Mouse (Mus musculus) kidney, embryonic 16.5 days (tissue): ENCODE data around the gene Mier3. TPM values are rescaled to one million over a fixed set of nuclear protein-coding genes. Genes with fewer than 3 reads are reported as not detected.

Experiments
- ATAC-seq: fragments of 200-750 bp; cut with Nextera tagmentation; 2 replicates; pipeline ENCODE4 v1.8.0; 2017; ENCODE audit warnings: moderate TSS enrichment; ENCODE audit not compliant: low FRiP score, low TSS enrichment
- H3K27ac ChIP-seq: fragments of 300-500 bp; sonication (generic); 2 replicates; pipeline ENCODE4 v1.5.1; 2014; ENCODE audit warnings: low read length
- H3K27me3 ChIP-seq: fragments of 300-500 bp; sonication (generic); 2 replicates; pipeline ENCODE4 v1.6.1; 2014; ENCODE audit warnings: low read length, control low read depth, mixed read lengths; ENCODE audit not compliant: insufficient read depth
- H3K36me3 ChIP-seq: fragments of 300-500 bp; sonication (generic); 2 replicates; pipeline ENCODE4 v1.6.1; 2014; ENCODE audit warnings: low read length, control low read depth, mixed read lengths; ENCODE audit not compliant: insufficient read depth
- H3K4me1 ChIP-seq: fragments of 300-500 bp; sonication (generic); 2 replicates; pipeline ENCODE4 v1.6.1; 2014; ENCODE audit warnings: low read length, control low read depth, mixed read lengths; ENCODE audit not compliant: insufficient read depth
- H3K4me2 ChIP-seq: fragments of 300-500 bp; sonication (generic); replicated peaks from 2 replicates; pipeline ENCODE4 v1.6.1; 2014; ENCODE audit warnings: low read depth, low read length
- H3K4me3 ChIP-seq: fragments of 300-500 bp; sonication (generic); 2 replicates; pipeline ENCODE4 v1.5.1; 2014; ENCODE audit warnings: mild to moderate bottlenecking, low read length
- H3K9ac ChIP-seq: fragments of 300-500 bp; sonication (generic); replicated peaks from 2 replicates; pipeline ENCODE4 v1.6.1; 2014; ENCODE audit warnings: low read length
- H3K9me3 ChIP-seq: fragments of 300-500 bp; sonication (generic); 2 replicates; pipeline ENCODE4 v1.6.1; 2016; ENCODE audit warnings: low read length, control low read depth
- WGBS: fragments of 180-500 bp; shearing (Covaris S2); extraction: QIAGEN DNeasy Blood & Tissue Kit; methylation state at CpG from one replicate; pipeline ENCODE4 v1.1.7; 2014; 5-methylcytosine and 5-hydroxymethylcytosine counted together
- polyA plus RNA-seq: library from polyadenylated mRNA; unstranded; fragments of >200 nt; fragmentation: Nextera tagmentation; extraction: Ambion mirVana; gene quantifications from 2 replicates; pipeline ENCODE4 v1.2.1, GENCODE M21; 2015

Mier3 gene
- polyA plus RNA-seq, 1 experiment from 2014 or later: 18.3 TPM

DNA sequence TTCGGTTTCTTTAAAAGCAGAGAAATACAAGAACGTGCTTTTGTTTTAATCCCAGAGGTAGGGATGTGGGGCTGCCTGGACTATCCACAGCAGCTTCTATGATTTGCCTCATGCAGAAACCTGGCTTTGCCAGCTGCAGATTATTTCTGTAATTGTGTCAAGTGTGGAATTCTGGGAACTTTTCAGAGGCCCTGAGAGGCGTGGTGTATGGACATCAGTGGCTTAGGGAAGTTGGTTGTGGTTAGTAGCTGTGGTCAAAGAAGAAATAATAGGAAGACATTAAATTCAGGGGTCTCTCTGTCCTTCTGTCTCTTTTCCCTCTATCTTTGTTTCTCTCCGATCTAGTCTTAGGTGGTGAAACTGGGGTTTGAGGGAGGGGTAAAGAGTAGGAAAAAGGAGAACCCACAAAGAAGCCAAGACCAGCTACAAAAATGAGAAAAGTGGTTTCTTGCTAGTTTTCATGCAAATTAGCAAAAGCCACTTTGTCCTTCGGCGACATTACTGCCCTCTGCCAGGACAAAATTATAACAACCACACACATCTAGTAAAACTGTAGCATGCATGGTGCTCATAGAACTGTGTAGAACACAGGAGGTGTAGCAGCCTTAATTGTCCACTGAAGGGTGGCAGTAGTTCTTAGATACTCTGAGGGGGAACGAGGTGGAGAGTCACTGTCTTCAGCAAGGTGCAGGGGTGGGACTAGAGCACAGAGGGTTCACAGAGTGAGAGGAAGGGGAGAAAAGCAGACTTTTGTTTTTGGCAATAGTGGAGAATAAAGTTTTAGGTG is 60.6 kb downstream of the Mier3 start:
- H3K9ac ChIP-seq: no peak overlapping the region
- peaks cover 4% of the 10 kb centered on the region for H3K9me3 ChIP-seq
- H3K36me3 ChIP-seq: no peaks in the 10 kb centered on the region
- no peak overlapping the region for H3K4me3 ChIP-seq
- no peak overlapping the region for H3K27ac ChIP-seq
- H3K27me3 ChIP-seq: no peaks in the 10 kb centered on the region
- WGBS: 76% methylated on average over 7 of the region's 7 CpGs
- no peaks in the 10 kb centered on the region for H3K4me1 ChIP-seq
- H3K4me2 ChIP-seq: no peak overlapping the region
- no peak for ATAC-seq

DNA sequence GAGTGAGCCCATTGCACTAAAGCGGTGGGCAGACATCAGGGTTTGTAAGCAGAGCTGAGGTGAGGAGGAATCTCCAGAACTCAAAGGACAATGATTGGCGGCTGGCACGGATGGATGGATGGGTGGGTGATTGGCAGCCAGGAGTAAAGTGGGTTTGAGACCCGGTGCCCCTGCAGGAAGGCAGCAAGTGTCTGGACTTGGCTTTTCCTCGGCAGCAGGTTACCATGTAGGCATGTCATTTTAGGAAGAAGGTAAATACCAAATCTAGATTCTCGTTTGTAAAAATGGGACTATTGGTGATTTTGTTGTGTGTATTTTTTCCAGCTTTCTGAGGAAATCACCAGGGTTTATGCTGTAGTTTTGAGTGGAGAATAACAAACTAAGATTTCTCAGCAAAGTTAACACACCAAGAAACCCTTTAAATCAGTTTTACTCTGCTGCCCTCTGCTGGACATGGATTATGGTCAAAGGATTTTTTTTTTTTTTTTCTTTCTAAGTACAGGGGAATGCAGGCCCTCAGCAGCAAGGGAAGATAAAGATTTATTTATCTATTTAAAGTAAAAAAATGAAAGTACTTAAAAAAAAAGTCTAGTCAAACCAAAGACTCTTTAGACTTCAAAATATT is 61.3 kb downstream of the Mier3 start:
- ATAC-seq: no peak

DNA sequence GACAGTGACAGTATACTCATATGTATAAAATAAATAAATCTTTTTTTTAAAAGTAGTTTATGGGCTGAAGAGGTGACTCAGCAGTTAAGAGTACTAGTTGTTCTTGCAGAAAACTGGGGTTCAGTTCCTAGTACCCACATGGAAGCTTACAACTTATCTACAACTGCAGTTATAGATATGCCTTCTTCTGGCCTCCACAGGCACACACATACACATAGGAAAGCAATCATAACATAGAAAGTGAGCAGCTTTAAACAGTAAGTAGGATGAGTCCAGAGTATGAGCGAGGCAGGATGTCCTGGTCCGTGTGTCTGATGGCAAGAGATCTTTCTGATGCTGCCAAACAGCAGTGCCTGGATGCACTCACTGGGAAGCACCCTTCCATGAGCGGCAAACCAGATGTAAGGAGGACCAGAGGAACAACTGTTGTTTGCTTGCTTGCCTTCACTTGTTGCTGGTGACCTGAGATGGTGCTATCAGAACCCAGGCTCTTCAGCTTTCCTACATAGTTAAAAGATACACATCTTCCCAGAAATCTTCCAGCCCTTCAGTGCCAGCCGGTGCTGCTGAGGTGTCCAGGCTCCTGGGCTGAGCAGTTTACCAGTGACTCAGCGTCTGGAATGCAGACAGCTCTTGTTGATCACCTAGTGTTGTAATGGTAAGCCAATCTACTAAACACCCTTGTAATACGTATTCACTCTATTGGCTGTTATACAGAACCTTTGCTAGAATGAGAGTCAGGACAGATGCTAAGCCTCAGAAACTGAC is 63.6 kb downstream of the Mier3 start:
- Histone ChIP-seq H3K9ac (no peak overlapping the region), H3K4me1 (no peaks in the 10 kb centered on the region), H3K4me2 (no peak overlapping the region), H3K9me3 (no peaks in the 10 kb centered on the region), H3K27me3 (no peaks in the 10 kb centered on the region), H3K36me3 (peaks cover 15% of the 10 kb centered on the region), H3K27ac (no peak overlapping the region), H3K4me3 (no peak overlapping the region)
- ATAC-seq: no peak
- 74% methylated on average over 6 of the region's 6 CpGs for WGBS

More for the DNA sequence above, 61.3 kb downstream of the Mier3 start:
- Histone ChIP-seq H3K9ac (no peak overlapping the region), H3K27me3 (no peaks in the 10 kb centered on the region), H3K9me3 (peaks cover 4% of the 10 kb centered on the region), H3K4me2 (no peak overlapping the region), H3K4me1 (no peaks in the 10 kb centered on the region), H3K4me3 (no peak overlapping the region), H3K36me3 (no peaks in the 10 kb centered on the region), H3K27ac (no peak overlapping the region)
- 61% methylated on average over 6 of the region's 6 CpGs for WGBS

DNA sequence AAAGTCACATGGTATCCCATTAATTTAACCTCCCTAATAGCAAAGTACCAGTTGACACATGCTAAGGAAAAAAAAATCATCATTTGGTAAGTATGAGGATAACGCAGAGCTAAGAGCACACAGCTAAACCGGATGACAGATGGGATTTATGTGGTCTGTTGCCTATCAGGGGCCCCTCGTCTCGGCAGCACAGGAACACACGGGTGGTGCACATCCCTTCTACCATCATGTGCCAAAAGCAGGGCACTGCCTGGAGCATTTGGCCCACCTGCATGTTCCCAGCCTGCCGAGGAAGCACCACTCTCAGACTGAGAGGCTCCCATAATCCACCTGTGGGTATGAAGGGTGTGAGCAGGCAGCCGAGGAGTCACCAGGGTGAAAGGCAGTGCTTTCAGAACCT is 64.4 kb downstream of the Mier3 start:
- H3K4me1 ChIP-seq: no peaks in the 10 kb centered on the region
- no peaks in the 10 kb centered on the region for H3K27me3 ChIP-seq
- no peak; the same call in 1 of the 2 replicates for ATAC-seq
- H3K36me3 ChIP-seq: peaks cover 23% of the 10 kb centered on the region
- H3K27ac ChIP-seq: no peak overlapping the region
- H3K9ac ChIP-seq: no peak overlapping the region
- H3K9me3 ChIP-seq: no peaks in the 10 kb centered on the region
- WGBS: 53% methylated on average over 7 of the region's 7 CpGs
- no peak overlapping the region for H3K4me2 ChIP-seq
- H3K4me3 ChIP-seq: no peak overlapping the region

DNA sequence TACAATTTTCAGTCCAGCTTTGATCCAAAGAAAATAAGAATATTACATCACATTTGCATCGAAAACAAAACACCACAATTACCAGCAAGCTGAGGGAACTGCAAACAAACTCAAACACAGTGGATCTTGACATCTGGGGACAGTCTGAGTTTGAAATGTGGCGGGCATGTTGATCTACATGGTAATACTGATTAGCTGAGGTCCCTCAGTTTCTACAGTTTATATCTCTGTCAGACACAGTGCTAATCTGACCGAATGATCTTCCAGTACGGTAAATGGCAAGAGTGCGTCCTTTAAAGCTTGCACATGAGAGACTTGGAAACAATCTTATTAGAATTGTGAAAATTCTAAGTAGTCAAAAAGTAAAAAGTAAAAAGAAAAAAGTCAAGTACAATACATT is 66.1 kb downstream of the Mier3 start:
- no peaks in the 10 kb centered on the region for H3K9me3 ChIP-seq
- H3K9ac ChIP-seq: no peak overlapping the region
- H3K4me1 ChIP-seq: no peaks in the 10 kb centered on the region
- ATAC-seq: no peak
- WGBS: 93% methylated on average over 5 of the region's 5 CpGs
- H3K36me3 ChIP-seq: peaks cover 38% of the 10 kb centered on the region
- H3K4me2 ChIP-seq: no peak overlapping the region
- H3K4me3 ChIP-seq: no peak overlapping the region
- H3K27me3 ChIP-seq: no peaks in the 10 kb centered on the region
- no peak overlapping the region for H3K27ac ChIP-seq

DNA sequence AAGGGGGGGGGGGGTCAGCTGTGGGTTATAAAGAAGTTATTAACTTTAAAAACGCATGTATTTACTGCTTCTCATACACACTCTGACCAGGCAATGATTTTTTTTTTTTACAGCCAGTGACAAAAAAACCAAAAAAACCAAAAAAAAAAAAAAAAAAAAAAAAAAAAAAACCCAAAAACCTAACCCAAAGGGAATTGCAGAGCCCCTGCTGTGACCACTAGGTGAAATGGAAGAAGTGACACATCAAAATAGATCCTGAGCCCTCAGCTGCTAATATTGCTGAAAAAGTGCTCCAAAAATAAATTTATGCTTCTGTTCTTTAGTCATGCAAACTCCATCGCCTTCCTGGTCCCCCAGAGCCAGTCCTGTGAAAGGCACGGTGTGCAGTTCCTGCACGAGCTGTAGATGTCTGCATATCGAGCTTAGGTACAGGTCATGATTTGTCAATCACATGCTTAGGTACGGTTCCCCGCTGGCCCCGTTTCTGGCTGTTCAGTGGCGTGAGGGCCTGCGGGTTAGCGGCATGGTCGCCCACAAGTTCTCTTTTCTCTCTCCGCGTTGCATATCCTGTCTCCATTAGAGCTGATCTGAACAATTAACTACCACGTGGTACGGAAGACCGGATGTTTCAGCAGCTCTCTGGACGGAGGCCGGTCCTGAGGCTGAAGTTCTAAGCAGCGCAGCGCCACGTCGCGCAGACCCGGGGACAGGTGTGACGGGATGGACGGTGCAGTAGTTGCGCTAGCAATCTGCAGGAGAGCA is 67.7 kb downstream of the Mier3 start:
- Histone ChIP-seq H3K36me3 (peaks cover 50% of the 10 kb centered on the region), H3K4me1 (no peaks in the 10 kb centered on the region), H3K9ac (no peak overlapping the region)

DNA sequence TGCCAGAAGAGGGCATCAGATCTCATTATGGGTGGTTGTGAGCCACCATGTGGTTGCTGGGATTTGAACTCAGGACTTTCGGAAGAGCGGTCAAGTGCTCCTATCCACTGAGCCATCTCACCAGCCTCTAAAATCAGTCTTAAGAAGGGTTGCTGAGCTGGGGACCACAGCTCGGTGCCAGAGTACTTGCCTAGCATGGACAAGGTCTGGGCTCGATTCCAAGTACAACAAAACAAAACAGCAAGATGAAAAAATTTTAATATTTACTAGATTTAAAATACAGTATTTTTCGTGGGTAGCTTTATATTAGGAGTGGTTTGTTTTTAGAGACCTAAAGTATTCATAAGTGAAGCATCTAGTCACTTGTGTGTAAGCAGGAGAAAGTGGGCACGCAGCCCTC is 72.5 kb downstream of the Mier3 start:
- no peaks in the 10 kb centered on the region for H3K4me1 ChIP-seq
- 87% methylated on average over 6 of the region's 6 CpGs for WGBS
- H3K27ac ChIP-seq: no peak overlapping the region
- ATAC-seq: no peak
- H3K36me3 ChIP-seq: peaks cover 93% of the 10 kb centered on the region
- H3K4me3 ChIP-seq: no peak overlapping the region
- H3K9me3 ChIP-seq: no peaks in the 10 kb centered on the region
- no peak overlapping the region for H3K9ac ChIP-seq
- no peak overlapping the region for H3K4me2 ChIP-seq
- H3K27me3 ChIP-seq: no peaks in the 10 kb centered on the region

More for the DNA sequence above, 67.7 kb downstream of the Mier3 start:
- Histone ChIP-seq H3K4me3 (no peak overlapping the region), H3K9me3 (no peaks in the 10 kb centered on the region), H3K27me3 (no peaks in the 10 kb centered on the region), H3K27ac (no peak overlapping the region), H3K4me2 (no peak overlapping the region)
- 92% methylated on average over 28 of the region's 28 CpGs for WGBS
- ATAC-seq: no peak

DNA sequence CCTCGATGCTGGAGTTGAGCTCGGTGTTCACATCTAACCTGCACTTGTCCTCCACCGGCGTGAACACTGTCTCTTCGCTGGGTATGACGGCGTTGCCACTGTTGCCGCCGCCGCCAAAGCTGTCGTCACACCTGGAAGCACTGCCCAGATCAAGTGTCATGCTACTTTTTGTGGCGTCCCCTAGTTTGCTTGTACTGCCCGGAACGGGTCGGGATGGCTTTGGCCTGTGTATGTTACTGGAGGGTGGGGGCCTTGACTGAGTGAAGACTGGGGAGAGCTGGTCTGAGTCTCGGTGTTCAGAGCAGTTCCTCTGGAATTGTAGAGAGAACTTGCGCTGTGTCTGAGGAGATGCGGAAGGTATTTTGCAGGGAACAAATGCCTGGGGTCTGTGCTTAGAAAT is 74.6 kb downstream of the Mier3 start:
- Histone ChIP-seq H3K27ac (no peak overlapping the region), H3K27me3 (no peaks in the 10 kb centered on the region), H3K4me1 (no peaks in the 10 kb centered on the region), H3K4me3 (no peak overlapping the region), H3K4me2 (no peak overlapping the region), H3K36me3 (peaks cover 92% of the 10 kb centered on the region), H3K9me3 (no peaks in the 10 kb centered on the region), H3K9ac (no peak overlapping the region)
- no peak for ATAC-seq
- 96% methylated on average over 18 of the region's 18 CpGs for WGBS

DNA sequence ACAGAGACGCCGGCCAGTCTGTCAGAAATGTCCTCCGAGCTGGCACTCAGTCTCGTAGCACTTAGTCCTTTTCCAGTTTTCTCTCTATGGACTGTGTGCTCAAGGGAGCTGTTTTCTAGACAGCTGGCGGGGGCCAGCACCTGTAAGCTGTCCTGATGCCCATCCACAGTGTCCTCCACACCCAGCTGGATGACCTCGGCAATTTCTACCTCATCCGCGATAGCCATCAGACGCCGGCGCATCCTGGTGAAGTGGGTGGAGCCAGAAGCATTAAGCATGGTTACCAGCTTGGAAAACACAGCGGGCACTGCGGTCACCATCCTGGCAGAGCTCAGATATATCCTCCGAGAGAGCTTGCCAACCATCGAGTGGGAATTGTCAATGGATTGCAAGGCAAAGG is 75.2 kb downstream of the Mier3 start:
- H3K27ac ChIP-seq: no peak overlapping the region
- ATAC-seq: no peak
- 95% methylated on average over 15 of the region's 15 CpGs for WGBS
- no peak overlapping the region for H3K9ac ChIP-seq
- peaks cover 91% of the 10 kb centered on the region for H3K36me3 ChIP-seq
- H3K4me2 ChIP-seq: no peak overlapping the region
- no peaks in the 10 kb centered on the region for H3K27me3 ChIP-seq
- no peak overlapping the region for H3K4me3 ChIP-seq
- H3K4me1 ChIP-seq: no peaks in the 10 kb centered on the region
- H3K9me3 ChIP-seq: no peaks in the 10 kb centered on the region
